Mouse (Mus musculus): Measurements from ENCODE around the gene Wipf3. TPM values are rescaled to one million over a fixed set of nuclear protein-coding genes. Genes with fewer than 3 reads are reported as not detected.

Wipf3 gene
- polyA plus RNA-seq, 1 experiment from 2014 or later: 4.5 TPM

GRCm38 (mm10) chr6:54447353-54447752, 17.9 kb downstream of the Wipf3 start:
- no peaks in the 10 kb centered on the region for H3K4me1 ChIP-seq (replicated peaks; ENCODE audit: control insufficient read depth, insufficient read depth, low read length)
- no peak overlapping the region for H3K9ac ChIP-seq (ENCODE audit: low read depth, low read length)
- 79% methylated on average over 4 of the region's 4 CpGs for WGBS
- H3K9me3 ChIP-seq (ENCODE audit: control insufficient read depth): no peaks in the 10 kb centered on the region
- no peaks in the 10 kb centered on the region for H3K36me3 ChIP-seq (ENCODE audit: control insufficient read depth, insufficient read depth)
- H3K27me3 ChIP-seq (replicated peaks; ENCODE audit: control insufficient read depth, insufficient read depth, low read length): no peaks in the 10 kb centered on the region
- H3K4me3 ChIP-seq (ENCODE audit: low read depth, low read length): no peak overlapping the region
- H3K27ac ChIP-seq (ENCODE audit: low read depth, low read length): no peak overlapping the region
- no peak for ATAC-seq
- no peak for TF ChIP-seq CTCF (IDR thresholded peaks at IDR 0.05; ENCODE audit: low read depth)
- no peak overlapping the region for H3K4me2 ChIP-seq (replicated peaks; ENCODE audit: low read depth)

DNA sequence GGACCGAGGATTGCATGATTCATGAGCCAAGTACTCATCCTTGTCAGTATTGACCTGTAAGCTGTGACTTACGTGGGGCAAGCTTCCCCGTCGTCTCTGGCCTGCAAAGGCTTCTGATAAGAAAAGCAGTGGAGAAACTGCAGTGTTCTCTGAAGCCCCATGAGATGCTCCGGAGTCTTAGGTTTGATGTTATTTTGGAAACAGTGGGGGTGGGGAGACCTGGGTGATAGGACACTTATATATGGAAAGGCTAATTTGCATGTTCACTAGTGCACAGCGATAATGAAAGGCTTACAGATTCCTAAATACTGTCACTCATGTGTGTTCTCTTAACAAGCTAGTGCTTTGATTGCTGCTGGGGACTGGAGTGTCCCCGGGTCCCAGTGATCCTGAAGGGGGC, 30.3 kb downstream of the Wipf3 start:
- Histone ChIP-seq H3K27ac (ENCODE audit: low read depth, low read length) (no peak overlapping the region), H3K27me3 (replicated peaks; ENCODE audit: control insufficient read depth, insufficient read depth, low read length) (no peaks in the 10 kb centered on the region), H3K4me2 (replicated peaks; ENCODE audit: low read depth) (no peak overlapping the region), H3K36me3 (ENCODE audit: control insufficient read depth, insufficient read depth) (no peaks in the 10 kb centered on the region), H3K4me3 (ENCODE audit: low read depth, low read length) (no peak overlapping the region), H3K4me1 (replicated peaks; ENCODE audit: control insufficient read depth, insufficient read depth, low read length) (no peaks in the 10 kb centered on the region), H3K9me3 (ENCODE audit: control insufficient read depth) (no peaks in the 10 kb centered on the region), H3K9ac (ENCODE audit: low read depth, low read length) (no peak overlapping the region)
- 60% methylated on average over 7 of the region's 7 CpGs for WGBS
- ATAC-seq: no peak
- TF ChIP-seq CTCF (IDR thresholded peaks at IDR 0.05; ENCODE audit: low read depth): no peak

DNA sequence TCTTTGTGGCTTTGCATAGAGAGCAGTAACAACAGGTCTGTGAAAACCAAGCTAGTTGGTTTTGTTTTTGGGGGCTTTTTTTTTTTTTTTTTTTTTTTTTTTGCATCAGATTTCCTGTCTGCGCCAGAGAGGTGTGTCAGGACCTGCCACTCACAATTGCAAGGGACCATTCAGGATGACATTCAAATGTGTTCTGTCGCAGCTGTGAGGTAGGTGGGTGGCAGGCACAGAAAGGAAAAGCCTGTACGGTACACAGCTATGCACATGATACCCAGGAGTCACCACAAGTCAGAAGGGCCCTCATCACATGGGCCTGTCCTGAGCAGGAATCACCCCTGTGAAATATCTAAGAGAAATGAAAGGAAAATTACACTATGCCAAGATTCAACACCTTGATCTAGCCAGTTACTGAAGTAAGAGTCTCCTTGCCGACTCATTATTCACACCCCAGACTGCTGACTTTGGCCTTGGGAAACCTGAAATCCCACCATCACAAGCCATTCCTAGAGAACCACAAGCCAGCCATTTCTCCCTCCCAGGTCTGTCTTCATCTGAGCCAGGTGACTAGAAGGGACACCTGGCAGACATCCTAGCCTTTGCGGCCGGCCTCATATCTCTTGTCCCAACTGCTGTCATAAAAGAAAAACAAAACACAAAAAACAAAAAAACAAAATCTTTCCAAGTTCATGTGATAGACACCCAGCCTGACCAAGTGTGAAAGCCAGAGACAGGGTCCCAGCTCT, 30.9 kb downstream of the Wipf3 start:
- 83% methylated on average over 6 of the region's 6 CpGs for WGBS
- no peak overlapping the region for H3K4me3 ChIP-seq (ENCODE audit: low read depth, low read length)
- no peak for TF ChIP-seq CTCF (IDR thresholded peaks at IDR 0.05; ENCODE audit: low read depth)
- H3K27ac ChIP-seq (ENCODE audit: low read depth, low read length): no peak overlapping the region
- H3K36me3 ChIP-seq (ENCODE audit: control insufficient read depth, insufficient read depth): no peaks in the 10 kb centered on the region
- H3K4me1 ChIP-seq (replicated peaks; ENCODE audit: control insufficient read depth, insufficient read depth, low read length): no peaks in the 10 kb centered on the region
- no peak overlapping the region for H3K9ac ChIP-seq (ENCODE audit: low read depth, low read length)
- ATAC-seq: no peak
- no peaks in the 10 kb centered on the region for H3K9me3 ChIP-seq (ENCODE audit: control insufficient read depth)
- H3K4me2 ChIP-seq (replicated peaks; ENCODE audit: low read depth): no peak overlapping the region
- no peaks in the 10 kb centered on the region for H3K27me3 ChIP-seq (replicated peaks; ENCODE audit: control insufficient read depth, insufficient read depth, low read length)

- WGBS: 74% methylated on average over 13 of the region's 13 CpGs
- Histone ChIP-seq H3K4me2 (replicated peaks; ENCODE audit: low read depth) (no peak overlapping the region), H3K27me3 (replicated peaks; ENCODE audit: control insufficient read depth, insufficient read depth, low read length) (no peaks in the 10 kb centered on the region), H3K36me3 (ENCODE audit: control insufficient read depth, insufficient read depth) (no peaks in the 10 kb centered on the region), H3K27ac (ENCODE audit: low read depth, low read length) (no peak overlapping the region), H3K9me3 (ENCODE audit: control insufficient read depth) (no peaks in the 10 kb centered on the region), H3K4me1 (replicated peaks; ENCODE audit: control insufficient read depth, insufficient read depth, low read length) (no peaks in the 10 kb centered on the region), H3K9ac (ENCODE audit: low read depth, low read length) (no peak overlapping the region), H3K4me3 (ENCODE audit: low read depth, low read length) (no peak overlapping the region)
- no peak for ATAC-seq
- TF ChIP-seq CTCF (IDR thresholded peaks at IDR 0.05; ENCODE audit: low read depth): no peak
Measured at GRCm38 (mm10) chr6:54460915-54461671, 31.7 kb downstream of the Wipf3 start.

DNA sequence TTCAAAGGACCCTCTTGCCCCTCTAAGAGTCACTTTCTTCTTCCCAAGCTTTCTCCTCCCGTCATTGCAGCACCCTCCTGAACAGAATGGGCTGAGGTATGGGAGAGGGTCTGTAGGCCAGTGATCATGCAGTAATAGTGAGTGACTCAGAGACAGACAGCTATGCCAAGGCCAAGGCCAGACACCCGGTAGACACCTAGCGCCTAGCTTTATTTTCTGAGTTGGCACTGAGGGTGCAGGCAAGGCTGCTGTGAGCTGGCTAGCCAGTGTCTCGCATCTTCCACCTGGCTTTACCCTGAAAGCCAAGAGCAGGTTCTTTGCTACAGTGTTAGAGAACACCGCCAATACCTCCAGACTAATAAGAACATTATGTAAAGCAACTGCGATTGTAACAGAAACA, 33.4 kb downstream of the Wipf3 start:
- H3K4me2 ChIP-seq (replicated peaks; ENCODE audit: low read depth): no peak overlapping the region
- H3K9me3 ChIP-seq (ENCODE audit: control insufficient read depth): no peaks in the 10 kb centered on the region
- no peaks in the 10 kb centered on the region for H3K36me3 ChIP-seq (ENCODE audit: control insufficient read depth, insufficient read depth)
- no peak overlapping the region for H3K27ac ChIP-seq (ENCODE audit: low read depth, low read length)
- no peaks in the 10 kb centered on the region for H3K27me3 ChIP-seq (replicated peaks; ENCODE audit: control insufficient read depth, insufficient read depth, low read length)
- ATAC-seq: no peak
- no peaks in the 10 kb centered on the region for H3K4me1 ChIP-seq (replicated peaks; ENCODE audit: control insufficient read depth, insufficient read depth, low read length)
- no peak overlapping the region for H3K4me3 ChIP-seq (ENCODE audit: low read depth, low read length)
- 94% methylated on average over 6 of the region's 6 CpGs for WGBS
- no peak for TF ChIP-seq CTCF (IDR thresholded peaks at IDR 0.05; ENCODE audit: low read depth)
- no peak overlapping the region for H3K9ac ChIP-seq (ENCODE audit: low read depth, low read length)

GRCm38 (mm10) chr6:54463701-54464458, 34.5 kb downstream of the Wipf3 start:
- no peak for ATAC-seq
- H3K27ac ChIP-seq (ENCODE audit: low read depth, low read length): no peak overlapping the region
- TF ChIP-seq CTCF (IDR thresholded peaks at IDR 0.05; ENCODE audit: low read depth): no peak
- 65% methylated on average over 8 of the region's 8 CpGs for WGBS
- no peak overlapping the region for H3K4me3 ChIP-seq (ENCODE audit: low read depth, low read length)
- no peaks in the 10 kb centered on the region for H3K9me3 ChIP-seq (ENCODE audit: control insufficient read depth)
- no peaks in the 10 kb centered on the region for H3K36me3 ChIP-seq (ENCODE audit: control insufficient read depth, insufficient read depth)
- no peaks in the 10 kb centered on the region for H3K27me3 ChIP-seq (replicated peaks; ENCODE audit: control insufficient read depth, insufficient read depth, low read length)
- no peak overlapping the region for H3K9ac ChIP-seq (ENCODE audit: low read depth, low read length)
- no peak overlapping the region for H3K4me2 ChIP-seq (replicated peaks; ENCODE audit: low read depth)
- no peaks in the 10 kb centered on the region for H3K4me1 ChIP-seq (replicated peaks; ENCODE audit: control insufficient read depth, insufficient read depth, low read length)

All from intestine, postnatal 0 days (tissue).